Mouse (Mus musculus) NIH3T3 (cell line): ENCODE data around the gene Spg7.
"Not testable (repeated sequence)": the region's sequence is repeated elsewhere in the genome, so short reads cannot be mapped to it uniquely, and the experiment has no call there.

Experiments used
- DNase-seq: peaks from one replicate; pipeline ENCODE4 v3.0.0-alpha.2; 2012; ENCODE audit warnings: low read depth

Gene Spg7

DNA sequence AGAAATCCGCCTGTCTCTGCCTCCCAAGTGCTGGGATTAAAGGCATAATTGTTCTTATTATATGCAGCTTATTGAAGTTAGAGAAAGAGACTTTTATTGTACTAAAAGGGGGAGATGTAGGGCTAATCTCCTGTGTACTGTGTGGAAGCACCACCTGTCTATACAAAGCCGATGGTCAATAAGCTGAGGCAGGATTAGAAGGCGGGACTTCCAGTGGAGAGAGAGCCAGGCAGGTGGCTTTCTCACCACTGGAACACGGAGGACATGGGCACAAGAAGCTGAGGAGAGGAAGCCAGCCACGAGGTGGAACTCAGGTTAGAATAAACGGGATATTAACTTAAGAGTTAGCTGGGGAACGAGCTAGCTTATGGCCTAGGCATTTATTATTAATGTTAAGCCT is at the start of gene Spg7:
Gene Spg7, plus strand, starts transcription at position 222 of the 400 bp plus-strand sequence.
- no peak for DNase-seq

DNA sequence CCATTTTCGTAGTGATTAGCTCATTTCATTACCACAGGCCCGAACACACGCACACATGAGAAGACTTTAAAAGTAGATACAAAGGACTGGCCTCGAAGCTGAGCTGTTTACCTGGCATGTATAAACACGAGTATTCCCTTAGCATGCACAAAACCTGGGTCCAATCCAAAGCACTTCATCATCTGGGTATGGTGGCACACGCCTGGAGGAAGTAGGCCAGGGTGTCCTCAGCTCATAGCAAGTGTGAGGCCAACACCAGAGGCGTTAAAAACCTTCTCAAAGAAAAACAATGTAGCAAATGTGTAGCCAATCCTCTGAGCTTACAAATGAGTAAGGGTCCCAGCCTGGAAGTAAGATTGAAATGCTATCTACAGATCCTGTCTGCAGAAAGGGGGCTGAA is 48.3 kb upstream of the Spg7 start:
- DNase-seq, result no peak

DNA sequence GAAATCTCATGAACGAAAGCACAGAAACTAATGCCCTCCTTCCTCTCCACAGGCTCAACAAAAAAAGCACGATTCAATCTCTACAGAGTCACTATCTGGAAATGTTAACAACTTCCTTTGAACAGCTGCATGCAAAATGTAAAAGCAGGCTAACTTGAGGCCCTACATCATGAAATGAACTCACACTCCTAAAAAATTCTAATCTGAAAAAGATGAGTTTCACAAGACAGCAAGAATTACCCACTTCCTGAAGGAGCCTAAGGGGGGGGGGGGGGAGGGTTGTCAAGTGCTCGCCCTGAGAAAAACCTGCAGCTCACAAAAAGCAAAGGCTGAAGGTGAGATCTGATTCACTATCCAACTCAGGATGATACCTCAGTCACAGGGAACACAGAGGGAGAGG is 47.7 kb upstream of the Spg7 start:
- no peak for DNase-seq

DNA sequence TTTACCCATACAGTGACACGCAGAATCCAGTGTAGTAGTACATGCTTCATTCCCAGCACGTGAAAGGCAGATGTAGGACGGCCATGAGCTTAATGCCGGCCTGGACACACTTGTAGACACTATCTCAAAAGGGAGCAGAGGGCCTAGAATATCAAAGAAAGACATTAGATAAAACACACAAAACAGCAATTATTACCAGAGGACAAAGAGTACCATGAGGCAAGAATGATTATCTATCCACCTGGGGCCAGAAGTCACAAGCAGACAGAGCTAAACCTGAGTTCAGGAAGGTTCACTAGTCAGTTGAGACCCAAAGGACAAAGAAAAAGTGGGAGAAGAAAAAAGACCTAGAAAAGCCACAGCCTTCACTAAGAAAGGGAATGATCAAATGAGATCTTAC is 45.6 kb upstream of the Spg7 start:
- DNase-seq, result no peak

DNA sequence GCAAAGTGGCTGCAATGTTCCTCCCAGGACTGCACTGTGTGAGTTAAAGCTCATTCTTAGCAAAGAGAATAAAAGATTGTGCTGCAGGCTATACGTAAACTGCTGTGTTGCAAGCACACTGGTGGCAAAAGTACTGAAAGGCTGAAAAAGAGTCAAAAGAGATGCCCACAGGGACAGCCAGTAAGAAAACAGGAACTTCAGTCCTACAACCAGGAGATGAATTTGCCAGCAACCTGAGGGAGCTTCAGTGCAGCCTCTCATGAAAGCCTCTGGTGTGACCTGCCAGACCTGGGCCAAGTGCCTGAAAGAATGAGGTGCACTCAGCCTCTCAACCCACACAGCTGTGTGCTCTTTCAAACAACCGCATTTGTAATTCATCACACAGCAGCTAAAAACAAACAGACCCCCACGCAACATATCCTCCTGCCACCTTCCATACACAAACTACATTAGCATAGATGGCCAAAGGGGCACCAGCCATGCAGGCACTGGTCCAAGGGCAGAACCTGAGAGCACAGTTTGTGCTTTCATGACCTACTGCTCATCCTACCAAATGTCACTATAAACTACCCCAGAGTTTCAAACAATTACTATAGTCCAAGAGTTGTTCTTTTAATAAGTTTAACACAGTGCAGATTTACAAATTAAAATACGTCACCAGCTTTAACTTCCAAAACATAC is 44.1 kb upstream of the Spg7 start:
- no peak for DNase-seq

DNA sequence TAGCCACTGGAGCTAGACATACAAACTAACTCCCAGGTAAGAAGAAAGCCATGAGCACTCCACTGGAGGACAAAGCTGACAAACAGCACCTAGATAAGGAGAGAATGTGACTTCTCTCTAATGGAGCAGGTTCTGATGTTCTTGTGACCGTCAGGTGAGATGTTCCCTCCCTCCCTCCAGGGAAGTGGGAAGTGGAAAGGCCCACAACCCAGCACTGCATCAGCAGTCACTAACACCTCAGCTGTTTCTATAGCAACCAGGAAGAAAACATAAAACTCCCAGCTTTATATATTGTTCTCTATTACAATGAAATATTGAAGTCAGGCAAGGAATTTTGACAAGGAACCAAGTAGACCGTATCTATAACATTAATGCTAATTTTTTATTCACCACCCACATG is 42.7 kb upstream of the Spg7 start:
- DNase-seq, result no peak

DNA sequence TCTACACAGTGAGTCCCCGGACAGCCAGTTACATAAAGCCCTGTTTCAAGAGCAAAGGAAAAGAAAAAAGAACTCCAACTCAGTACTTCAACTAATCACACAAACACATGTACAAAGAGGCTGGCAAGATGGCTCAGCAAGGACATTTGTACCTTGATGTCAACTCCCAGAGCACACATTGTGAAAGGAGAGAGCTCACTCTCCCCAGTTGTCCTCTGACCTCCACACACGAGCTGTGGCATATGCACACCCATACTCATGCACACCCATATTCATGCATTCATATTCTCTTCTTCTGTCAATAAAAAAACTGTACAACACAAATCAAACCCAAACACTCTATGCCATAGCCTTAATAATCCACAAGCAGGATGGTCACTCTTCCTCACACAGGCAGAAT is 41.9 kb upstream of the Spg7 start:
- DNase-seq, result no peak

DNA sequence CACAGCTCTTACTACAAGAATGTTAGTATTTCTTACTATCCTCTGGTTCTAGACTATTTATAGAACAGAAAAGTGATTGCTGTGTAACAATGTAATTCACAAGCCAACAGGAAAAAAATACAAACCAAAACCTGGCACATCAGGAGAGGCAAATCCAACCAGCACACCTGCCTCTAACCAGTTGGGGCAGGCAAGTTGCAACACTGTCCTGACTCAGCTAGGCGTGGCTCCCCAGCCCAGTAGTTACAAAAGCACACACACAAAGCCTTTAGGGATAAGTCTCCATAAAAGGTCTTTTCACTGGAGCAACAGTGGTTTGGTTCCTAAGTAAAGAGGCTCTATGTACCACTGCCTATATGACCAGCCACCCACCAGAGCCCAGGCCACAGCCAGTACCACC is 41.5 kb upstream of the Spg7 start:
- DNase-seq, result peak; percentile 80

DNA sequence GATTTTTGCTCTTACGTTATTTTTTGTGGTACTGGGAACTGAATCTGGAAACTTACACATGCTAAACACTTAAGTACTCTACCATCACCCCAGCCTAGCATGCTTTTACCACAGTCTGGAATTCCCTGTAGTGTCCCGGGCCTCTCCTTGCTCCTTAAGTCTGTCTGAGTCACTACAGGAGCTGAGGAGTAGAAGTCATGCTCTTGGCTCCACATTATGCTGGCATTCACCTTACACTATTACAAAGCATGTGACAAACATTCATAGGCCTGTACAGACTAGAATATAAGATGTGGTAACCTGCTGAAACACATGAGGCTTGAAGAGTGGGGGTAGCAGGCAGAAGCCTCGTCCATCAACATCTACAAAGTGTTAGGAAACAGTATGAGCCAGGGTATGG is 40.0 kb upstream of the Spg7 start:
- DNase-seq, result peak; percentile 77

DNA sequence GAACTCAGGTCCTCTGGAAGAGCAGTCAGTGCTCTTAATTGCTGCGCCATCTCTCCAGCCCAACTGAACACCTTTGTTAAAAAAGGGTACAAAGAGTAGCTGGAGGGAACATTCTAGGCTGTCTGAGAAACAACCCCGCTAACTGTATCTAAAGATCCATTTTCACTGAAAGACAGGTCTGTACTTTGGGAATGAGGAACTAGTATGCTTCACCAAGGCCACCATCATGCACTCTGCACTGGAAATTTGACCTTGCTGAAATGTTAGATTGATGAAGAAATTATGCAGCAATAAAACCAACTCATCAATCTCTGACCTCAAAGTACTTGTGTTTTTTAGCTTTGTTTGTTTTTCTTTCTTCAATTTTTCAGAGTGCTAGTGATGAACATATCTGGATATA is 38.5 kb upstream of the Spg7 start:
- DNase-seq, result no peak

DNA sequence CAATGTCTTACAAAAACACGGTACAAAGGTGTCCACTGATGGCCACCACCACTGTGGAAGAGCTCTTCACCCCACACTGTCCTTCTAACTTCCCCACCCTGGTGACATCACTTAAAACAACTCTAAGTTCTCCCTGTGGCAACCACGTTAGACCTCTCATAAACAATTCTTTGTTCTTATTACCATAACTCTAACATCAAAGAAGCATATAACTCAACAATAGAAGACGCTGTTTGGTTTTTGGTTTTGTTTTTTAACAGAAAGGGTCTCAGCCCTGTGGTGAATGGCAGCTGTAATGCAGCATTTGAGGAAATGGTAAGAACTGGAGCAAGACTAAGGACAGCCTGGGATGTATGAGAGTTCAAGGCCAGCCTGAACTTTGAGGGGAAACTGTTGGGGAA is 36.8 kb upstream of the Spg7 start:
- DNase-seq, result no peak

DNA sequence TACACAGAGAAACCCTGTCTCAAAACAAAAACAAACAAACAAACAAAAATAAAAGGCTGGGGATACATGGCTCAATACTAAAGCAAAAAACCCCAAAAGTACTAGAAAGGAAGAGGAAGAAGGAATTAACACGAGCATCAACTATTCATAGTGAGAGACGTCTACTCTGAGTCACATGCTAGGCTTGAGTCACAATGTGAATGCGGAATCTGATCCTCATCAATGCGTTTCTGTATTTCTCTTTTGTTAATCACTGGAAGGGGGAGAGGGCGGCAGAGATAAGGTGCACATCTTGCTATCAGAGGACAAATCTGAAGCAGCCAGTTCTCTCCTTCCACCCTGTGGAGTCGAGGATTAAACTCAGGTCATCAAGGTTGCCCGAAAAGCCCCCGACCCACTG is 35.0 kb upstream of the Spg7 start:
- no peak for DNase-seq

DNA sequence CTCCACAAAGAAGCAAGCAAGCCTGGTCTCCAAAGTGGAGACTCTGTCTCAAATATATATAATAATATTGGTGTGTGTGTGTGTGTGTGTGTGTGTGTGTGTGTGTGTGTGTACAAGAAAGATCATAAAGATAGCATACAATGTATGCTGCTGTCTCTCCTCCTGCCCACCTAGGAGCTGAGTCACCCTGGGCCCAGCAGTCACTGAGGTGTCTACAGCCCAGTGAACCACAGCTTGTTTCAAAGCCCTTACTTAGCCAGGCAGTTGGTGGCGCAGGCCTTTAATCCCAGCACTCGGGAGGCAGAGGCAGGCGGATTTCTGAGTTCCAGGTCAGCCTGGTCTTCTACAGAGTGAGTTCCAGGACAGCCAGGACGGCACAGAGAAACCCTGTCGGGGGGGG is 32.7 kb upstream of the Spg7 start:
- DNase-seq, result not testable (repeated sequence)

DNA sequence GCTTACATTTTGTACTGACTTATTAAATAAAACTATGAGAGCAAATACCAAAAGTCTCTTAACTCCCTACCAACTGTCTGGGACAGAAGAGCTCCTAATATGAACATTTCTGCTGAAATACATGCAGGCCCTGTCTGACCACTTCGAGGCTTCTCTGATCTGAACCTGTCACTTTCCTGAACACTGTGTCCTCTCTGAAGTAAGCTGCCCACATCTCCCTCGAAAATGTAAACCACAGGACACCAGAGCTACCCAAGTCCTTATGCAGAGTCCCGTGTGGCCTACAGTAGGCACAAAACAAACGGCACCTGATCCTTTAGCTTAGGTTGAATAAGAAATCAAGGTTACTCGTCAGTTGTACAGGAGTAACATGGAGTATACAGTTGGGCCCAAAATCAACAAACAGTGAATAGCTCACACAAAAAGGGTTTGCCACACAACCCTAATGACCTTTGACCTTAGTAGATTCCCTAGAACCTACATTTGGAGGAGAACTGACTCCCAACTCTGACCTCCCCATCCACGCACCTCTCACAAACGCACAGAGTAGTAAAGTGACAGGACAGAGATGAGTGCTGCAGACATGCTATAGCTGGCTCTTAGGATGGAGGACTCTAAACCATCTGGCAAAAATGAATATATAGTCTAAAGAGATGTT is 31.3 kb upstream of the Spg7 start:
- DNase-seq, result no peak

DNA sequence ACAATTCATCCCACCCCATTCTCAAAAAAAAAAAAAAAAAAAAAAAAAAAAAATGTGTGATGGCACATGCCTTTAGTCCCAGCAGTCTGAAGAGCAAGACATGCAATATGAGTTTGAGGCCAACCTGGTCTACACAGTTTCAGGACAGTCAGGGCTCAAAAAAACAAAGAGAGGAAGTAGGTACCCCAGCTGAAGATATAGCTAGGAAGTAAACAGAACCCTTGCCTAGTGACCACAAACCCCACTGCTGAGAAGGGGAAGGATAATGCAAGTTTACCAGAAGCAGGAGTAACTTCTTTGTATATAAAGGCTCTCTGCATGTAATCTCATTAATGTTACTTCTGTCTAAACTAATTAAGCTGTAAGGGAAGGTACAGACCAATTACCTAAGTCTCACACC is 30.0 kb upstream of the Spg7 start:
- DNase-seq, result no peak

DNA sequence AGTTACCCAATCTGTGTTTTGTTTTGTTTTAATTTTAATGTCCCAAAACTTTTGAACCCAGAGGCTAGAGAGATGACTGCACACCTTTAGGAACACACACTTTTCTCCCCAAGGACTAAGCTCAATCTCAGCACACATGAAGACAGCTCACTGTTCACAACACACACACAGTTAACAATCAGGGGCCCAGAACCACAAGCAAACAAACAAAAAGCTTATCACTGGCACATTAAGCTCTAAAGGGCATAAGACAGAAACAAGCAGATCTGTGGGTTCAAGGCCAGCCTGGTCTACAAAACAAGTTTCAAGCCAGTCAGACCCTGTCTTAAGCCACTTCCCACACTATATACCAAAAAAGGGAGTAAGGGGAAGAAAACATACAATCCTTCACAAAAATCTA is 29.3 kb upstream of the Spg7 start:
- DNase-seq, result no peak

DNA sequence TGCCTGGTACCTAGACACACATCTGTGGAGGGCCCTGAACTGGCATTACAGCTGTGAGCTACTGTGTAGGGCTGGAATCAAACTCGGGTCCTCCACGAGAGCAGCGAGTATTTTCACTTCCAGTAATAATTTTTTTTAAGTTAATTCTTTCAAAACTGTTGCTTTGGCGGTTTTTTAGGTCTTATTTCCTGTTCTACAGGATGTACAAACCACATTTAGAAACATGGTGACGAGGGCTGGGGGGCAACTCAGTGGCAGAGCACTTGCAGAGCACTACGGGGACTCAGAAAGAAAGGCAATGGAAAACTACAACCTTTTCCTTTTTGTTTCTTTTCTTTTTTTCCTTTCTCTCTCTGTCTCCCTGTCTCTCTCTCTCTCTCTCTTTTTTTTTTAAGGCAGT is 28.6 kb upstream of the Spg7 start:
- no peak for DNase-seq

DNA sequence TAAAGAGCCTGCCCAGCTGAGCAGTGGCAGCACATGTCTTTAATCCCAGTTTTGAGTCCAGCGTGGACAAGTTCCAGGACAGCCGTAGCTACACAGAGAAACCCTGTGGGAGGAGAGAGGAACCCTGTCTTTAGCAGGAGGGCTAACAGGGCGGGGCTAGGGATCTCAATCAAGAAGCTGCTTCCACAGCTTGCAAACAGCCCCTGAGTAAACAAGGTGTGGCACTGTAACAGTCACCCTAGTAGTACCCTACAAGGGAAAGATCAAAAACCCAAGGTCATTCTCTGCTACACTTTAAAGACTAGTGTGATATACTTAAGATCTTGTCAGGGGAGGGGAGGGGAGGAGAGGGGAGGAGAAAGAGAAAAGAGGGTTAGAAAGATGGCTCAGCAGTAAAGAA is 25.8 kb upstream of the Spg7 start:
- DNase-seq, result peak; percentile 43

DNA sequence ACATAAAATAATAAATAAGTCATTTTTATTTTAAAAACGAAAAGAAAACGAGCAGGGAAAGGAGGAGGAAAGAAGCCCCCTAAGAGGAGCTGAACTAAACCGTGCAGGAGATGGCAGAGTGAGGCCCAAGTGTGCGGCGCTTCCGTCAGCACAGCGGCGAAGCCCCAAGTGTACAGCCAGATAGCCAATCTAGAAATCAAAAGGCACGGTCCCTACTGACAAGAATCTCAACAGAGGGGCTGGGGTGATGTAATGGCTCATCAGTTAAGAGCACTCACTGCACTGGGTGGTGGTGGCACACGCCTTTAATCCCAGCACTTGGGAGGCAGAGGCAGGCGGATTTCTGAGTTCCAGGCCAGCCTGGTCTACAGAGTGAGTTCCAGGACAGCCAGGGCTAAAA is 25.3 kb upstream of the Spg7 start:
- DNase-seq, result no peak

DNA sequence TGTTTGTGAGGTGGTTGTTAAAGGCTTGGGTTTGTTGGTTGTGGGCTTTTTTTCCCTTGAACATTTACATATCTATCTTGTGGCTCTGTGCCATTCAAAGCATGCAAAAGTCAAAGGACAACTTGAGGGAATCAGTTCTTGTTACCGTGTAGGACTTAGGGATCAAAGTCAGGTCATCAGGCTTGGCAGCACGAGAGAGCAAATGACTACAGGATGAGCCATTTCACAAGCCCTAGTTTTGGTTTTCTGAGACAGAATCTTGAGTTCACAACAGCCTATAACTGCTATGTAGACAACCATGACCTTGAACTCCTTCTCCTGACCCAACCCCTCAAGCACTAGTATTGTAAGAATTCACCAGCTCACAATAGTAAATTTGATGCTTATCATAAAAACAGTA is 24.4 kb upstream of the Spg7 start:
- DNase-seq, result no peak

DNA sequence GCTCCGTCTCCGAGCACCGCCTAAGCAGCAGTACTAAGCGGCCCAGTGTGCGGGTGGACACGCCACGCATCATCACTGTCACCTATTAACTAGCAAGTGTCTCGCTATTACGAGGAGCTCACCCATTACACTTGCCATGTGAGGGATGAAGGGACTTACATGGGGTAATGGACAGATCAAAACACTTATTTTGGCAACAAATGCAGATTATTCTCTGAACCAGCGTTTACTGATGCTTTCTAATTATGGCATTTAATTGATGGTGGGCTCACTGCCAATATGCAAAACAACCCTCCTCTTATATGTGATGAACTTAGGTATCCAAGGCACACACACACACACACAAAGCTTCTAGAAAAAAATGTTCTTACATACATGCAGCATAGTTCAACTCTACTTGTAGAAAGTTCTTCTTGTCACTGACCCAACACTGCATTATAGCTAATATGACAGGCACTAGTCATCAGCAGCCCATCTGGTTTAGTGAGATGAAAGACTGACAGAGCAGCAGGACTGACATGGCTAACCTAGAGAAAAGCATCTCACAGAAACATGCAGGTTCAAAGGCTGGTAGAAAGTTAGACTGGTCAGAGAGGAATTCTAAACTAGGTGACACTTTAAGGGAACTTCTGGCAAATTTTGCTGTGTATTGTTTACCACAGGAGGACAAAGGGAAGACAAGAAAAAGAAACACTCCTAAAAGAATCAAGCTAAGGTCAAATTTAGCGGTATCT is 23.2 kb upstream of the Spg7 start:
- no peak for DNase-seq

DNA sequence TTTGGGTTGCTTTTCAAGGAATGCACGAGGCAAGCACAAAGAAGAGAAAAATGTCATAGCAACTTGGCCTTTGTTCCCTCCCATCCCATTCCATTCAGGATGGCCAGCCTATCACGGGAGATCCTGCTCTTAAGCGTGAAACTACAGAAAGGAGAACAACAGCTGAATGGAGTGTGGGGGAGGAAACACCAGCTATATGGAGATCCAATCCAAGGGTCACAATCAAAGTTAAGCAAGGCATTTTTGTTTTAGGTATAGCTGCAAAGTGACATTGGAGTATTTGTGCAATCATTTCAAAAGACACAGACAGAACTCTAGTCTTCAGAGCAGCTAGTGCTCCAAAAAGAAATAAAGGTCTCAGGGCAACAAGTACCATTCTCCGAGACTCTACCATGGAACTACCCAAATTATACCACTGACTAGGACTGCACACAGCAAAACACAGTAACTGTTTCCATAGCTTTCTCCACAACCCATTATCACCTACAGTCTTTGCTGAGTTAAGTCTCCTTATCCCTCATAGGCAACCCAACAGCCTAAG is 22.6 kb upstream of the Spg7 start:
- peak; percentile 31 for DNase-seq
